Mouse (Mus musculus) left cerebral cortex, postnatal 36 days (tissue): ENCODE data around the gene Rassf6. TPM values are rescaled to one million over a fixed set of nuclear protein-coding genes. Genes with fewer than 3 reads are reported as not detected.

ENCODE experiments used
- DNase-seq, 2 experiments: peaks; one replicate each; pipeline ENCODE4 v3.0.0; 2021 to 2022; ENCODE audit warnings: low spot score in 2 of 2, mixed read lengths in 1 of 2
- intact Hi-C: fragments of 180-260 bp; cut with DNase I; formaldehyde crosslinking; loops from one replicate; pipeline ENCODE4 v1.15.1; 2025
- total RNA-seq, 2 experiments: library from RNA; stranded (reverse); gene quantifications; 2 replicates each; pipeline ENCODE4 v1.2.3; 2021

The Rassf6 gene
- total RNA-seq: 1 to 10 TPM in 1 of 2 experiments, under 1 TPM in 1; 0.97 to 1.4 TPM

- DNase-seq: no peak
- intact Hi-C loops: no loop called here
Observed at GRCm38 (mm10) chr5:90640286-90641217, at the start of gene Rassf6. Gene Rassf6 (minus strand): TSS chr5:90640657.

- intact Hi-C loops: no loop called here
- no peak for DNase-seq
Observed at GRCm38 (mm10) chr5:90689426-90690128, 49.1 kb upstream of the Rassf6 start.

- DNase-seq: no peak
- intact Hi-C loops: no loop called here
Observed at GRCm38 (mm10) chr5:90687913-90688312, 47.5 kb upstream of the Rassf6 start.

- DNase-seq: no peak
- intact Hi-C loops: no loop called here
Observed at GRCm38 (mm10) chr5:90684994-90685393, 44.5 kb upstream of the Rassf6 start.

- intact Hi-C loops: no loop called here
- no peak for DNase-seq
Observed at GRCm38 (mm10) chr5:90681842-90682241, 41.4 kb upstream of the Rassf6 start.

- DNase-seq: no peak
- intact Hi-C loops: loop anchor here (10.0 kb wide), 1 partner anchor 627 kb away; no protein-coding TSS in a partner anchor
Observed at GRCm38 (mm10) chr5:90677560-90677959, 37.1 kb upstream of the Rassf6 start.

- no peak for DNase-seq
- intact Hi-C loops: loop anchor here (2.0 to 5.0 kb wide), 2 partner anchors 125 to 247 kb away; partner anchors contain the start of gene Cxcl3
Observed at GRCm38 (mm10) chr5:90661852-90662251, 21.4 kb upstream of the Rassf6 start.

- intact Hi-C loops: loop anchor here (2.0 to 5.0 kb wide), 2 partner anchors 126 to 247 kb away; partner anchors contain the start of gene Cxcl3
Observed at GRCm38 (mm10) chr5:90661436-90661835, 21.0 kb upstream of the Rassf6 start.

GRCm38 (mm10) chr5:90660411-90660810, 20.0 kb upstream of the Rassf6 start:
- no peak for DNase-seq
- intact Hi-C loops: loop anchor here (2.0 to 5.0 kb wide), 2 partner anchors 127 to 248 kb away; partner anchors contain the start of gene Cxcl3

More at GRCm38 (mm10) chr5:90661436-90661835, 21.0 kb upstream of the Rassf6 start:
- DNase-seq: no peak

- intact Hi-C loops: no loop called here
- DNase-seq: no peak
Observed at GRCm38 (mm10) chr5:90656681-90657080, 16.2 kb upstream of the Rassf6 start.

GRCm38 (mm10) chr5:90655891-90656290, 15.4 kb upstream of the Rassf6 start:
- DNase-seq: no peak
- intact Hi-C loops: no loop called here

GRCm38 (mm10) chr5:90654798-90655197, 14.3 kb upstream of the Rassf6 start:
- intact Hi-C loops: loop anchor here (5.0 kb wide), 1 partner anchor 452 kb away; no protein-coding TSS in a partner anchor
- no peak for DNase-seq

- intact Hi-C loops: loop anchor here (1.0 to 5.0 kb wide), 3 partner anchors 51 to 450 kb away; no protein-coding TSS in a partner anchor
- DNase-seq: peak; percentile 32 to 44
Observed at GRCm38 (mm10) chr5:90652724-90653123, 12.3 kb upstream of the Rassf6 start.

GRCm38 (mm10) chr5:90650466-90651150, 10.2 kb upstream of the Rassf6 start:
- intact Hi-C loops: loop anchor here (5.0 kb wide), 1 partner anchor 448 kb away; no protein-coding TSS in a partner anchor

GRCm38 (mm10) chr5:90647473-90647872, 7.0 kb upstream of the Rassf6 start:
- DNase-seq: no peak
- intact Hi-C loops: no loop called here

More at GRCm38 (mm10) chr5:90650466-90651150, 10.2 kb upstream of the Rassf6 start:
- no peak for DNase-seq

GRCm38 (mm10) chr5:90646398-90646797, 5.9 kb upstream of the Rassf6 start:
- intact Hi-C loops: no loop called here
- no peak for DNase-seq

GRCm38 (mm10) chr5:90645579-90645978, 5.1 kb upstream of the Rassf6 start:
- intact Hi-C loops: no loop called here
- no peak for DNase-seq

- intact Hi-C loops: no loop called here
- DNase-seq: no peak
Observed at GRCm38 (mm10) chr5:90641218-90641610, 757 bp upstream of the Rassf6 start.

- intact Hi-C loops: loop anchor here (5.0 kb wide), 1 partner anchor 33 kb away; no protein-coding TSS in a partner anchor
- DNase-seq: no peak
Observed at GRCm38 (mm10) chr5:90634885-90635284, 5.6 kb downstream of the Rassf6 start.
